Mouse (Mus musculus): ENCODE data around the gene Gm43638. TPM values are rescaled to one million over a fixed set of nuclear protein-coding genes. Genes with fewer than 3 reads are reported as not detected.
"Not testable (repeated sequence)": the region's sequence is repeated elsewhere in the genome, so short reads cannot be mapped to it uniquely, and the experiment has no call there.

The Gm43638 gene
- total RNA-seq, 2 experiments from 2014 or later = not detected

- TF ChIP-seq CTCF (conservative IDR thresholded peaks at IDR 0.05) = peak; percentile 76
- peak; percentile 3 to 12 for DNase-seq (ENCODE audit: low spot score in 2 of 2)
- H3K4me3 ChIP-seq = no peak overlapping the region
- H3K27ac ChIP-seq = no peak overlapping the region
Observed at GRCm38 (mm10) chr5:87436264-87436663, 50.3 kb downstream of the Gm43638 start.

DNA sequence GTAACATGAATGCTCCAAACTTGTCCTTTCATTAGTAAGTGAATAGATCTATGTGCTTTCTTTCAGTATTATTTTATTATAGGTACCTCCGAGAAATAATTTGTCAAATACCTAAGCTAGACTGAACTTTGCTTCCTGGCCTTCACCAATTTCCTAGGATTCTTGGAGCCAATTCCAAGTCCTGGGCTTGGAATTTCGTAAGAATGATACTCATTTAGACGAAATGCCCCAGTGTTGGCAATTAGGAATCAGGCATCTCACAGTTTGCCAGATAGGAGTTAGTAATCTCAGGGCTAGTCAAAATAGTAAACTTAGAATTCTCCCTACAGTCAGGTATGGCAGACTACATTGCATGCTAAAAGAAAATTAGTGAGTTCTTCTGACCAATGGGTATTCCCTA is 60.9 kb downstream of the Gm43638 start:
- H3K4me3 ChIP-seq = no peak overlapping the region
- no peak for DNase-seq (ENCODE audit: low spot score in 2 of 2)
- H3K27ac ChIP-seq = no peak overlapping the region
- TF ChIP-seq CTCF (conservative IDR thresholded peaks at IDR 0.05) = no peak

DNA sequence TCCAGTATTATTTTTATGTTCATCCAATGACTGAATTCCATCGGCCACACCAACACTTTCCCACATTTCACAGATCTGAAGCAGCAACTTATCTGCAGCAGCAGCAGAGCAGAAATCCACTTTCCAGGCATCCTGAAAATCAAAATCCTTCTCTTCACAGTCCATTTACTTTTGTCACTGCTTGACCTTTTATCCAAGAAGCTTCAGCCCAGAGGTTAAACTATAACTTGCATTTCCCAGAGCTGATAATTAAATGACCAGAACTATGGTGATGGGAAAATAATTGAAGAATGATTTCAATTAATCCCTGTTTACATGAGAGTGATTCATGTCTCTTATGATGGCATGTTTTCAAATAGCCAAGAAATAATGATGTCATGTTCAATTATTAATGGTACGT is 62.6 kb downstream of the Gm43638 start, which contains the start of gene Ugt2b38:
TSS of gene Ugt2b38 (minus strand) at position 163 of the 400 bp plus-strand sequence.
- not testable (repeated sequence) for DNase-seq (ENCODE audit: low spot score in 2 of 2); H3K4me3 ChIP-seq; H3K27ac ChIP-seq

Other genes starting within 250 kb of the Gm43638 start
- not detected for gene Ugt2b37, start 232.0 kb downstream of the Gm43638 start, total RNA-seq (2021)
- gene Ugt2a3, start 149.6 kb downstream of the Gm43638 start, total RNA-seq (2021) = not detected
- gene Ugt2b38, start 62.6 kb downstream of the Gm43638 start, total RNA-seq (2021) = not detected
- gene Ugt2a2, start 4.5 kb downstream of the Gm43638 start, total RNA-seq (2021) = not detected
- not detected for gene Ugt2a1, start 4.1 kb upstream of the Gm43638 start, total RNA-seq (2021)
- gene Sult1b1, start 51.4 kb upstream of the Gm43638 start, total RNA-seq (2021) = not detected
- gene Sult1d1, start 82.2 kb upstream of the Gm43638 start, total RNA-seq (2021) = not detected
- gene Sult1e1, start 104.8 kb upstream of the Gm43638 start, total RNA-seq (2021) = not detected
- not detected for gene Csn1s1, start 179.4 kb upstream of the Gm43638 start, total RNA-seq (2021)
- not detected for gene Csn2, start 212.8 kb upstream of the Gm43638 start, total RNA-seq (2021)